Mouse (Mus musculus) splenic B cell, adult 2 months (primary cell): ENCODE results near the gene 1810046K07Rik.

Source experiments
- DNase-seq: peaks from one replicate; pipeline ENCODE4 v3.0.0-alpha.2; 2011; ENCODE audit warnings: low read depth, low spot score
- H3K27me3 ChIP-seq: 2 replicates; pipeline ENCODE4 v1.6.1; 2012; ENCODE audit warnings: mild to moderate bottlenecking, low read length, moderate library complexity, mixed read lengths; ENCODE audit not compliant: control insufficient read depth, poor library complexity, insufficient read depth, severe bottlenecking
- H3K36me3 ChIP-seq: 2 replicates; pipeline ENCODE4 v1.6.1; 2012; ENCODE audit warnings: mild to moderate bottlenecking, low read length, moderate library complexity, mixed read lengths; ENCODE audit not compliant: control insufficient read depth, poor library complexity, insufficient read depth, severe bottlenecking

The 1810046K07Rik gene

GRCm38 (mm10) chr9:51328731-51329130 lies at the start of gene 1810046K07Rik:
Gene 1810046K07Rik, minus strand, starts transcription at chr9:51328917.
- DNase-seq: no peak
- Histone ChIP-seq H3K27me3 (no peaks in the 10 kb centered on the region), H3K36me3 (no peaks in the 10 kb centered on the region)

- no peak for DNase-seq
- no peaks in the 10 kb centered on the region for H3K27me3 ChIP-seq
- no peaks in the 10 kb centered on the region for H3K36me3 ChIP-seq
Observed at GRCm38 (mm10) chr9:51369560-51369959, 40.8 kb upstream of the 1810046K07Rik start.

- no peak for DNase-seq
Observed at GRCm38 (mm10) chr9:51367124-51367523, 38.4 kb upstream of the 1810046K07Rik start.

GRCm38 (mm10) chr9:51364059-51364458 lies 35.3 kb upstream of the 1810046K07Rik start:
- Histone ChIP-seq H3K36me3 (no peaks in the 10 kb centered on the region), H3K27me3 (no peaks in the 10 kb centered on the region)
- DNase-seq: no peak

More at GRCm38 (mm10) chr9:51367124-51367523, 38.4 kb upstream of the 1810046K07Rik start:
- Histone ChIP-seq H3K36me3 (no peaks in the 10 kb centered on the region), H3K27me3 (no peaks in the 10 kb centered on the region)

GRCm38 (mm10) chr9:51353511-51353910 lies 24.8 kb upstream of the 1810046K07Rik start:
- DNase-seq: no peak
- Histone ChIP-seq H3K27me3 (no peaks in the 10 kb centered on the region), H3K36me3 (no peaks in the 10 kb centered on the region)

GRCm38 (mm10) chr9:51352896-51353295 lies 24.2 kb upstream of the 1810046K07Rik start:
- H3K27me3 ChIP-seq: no peaks in the 10 kb centered on the region
- no peaks in the 10 kb centered on the region for H3K36me3 ChIP-seq
- DNase-seq: no peak

- no peak for DNase-seq
- Histone ChIP-seq H3K27me3 (no peaks in the 10 kb centered on the region), H3K36me3 (no peaks in the 10 kb centered on the region)
Observed at GRCm38 (mm10) chr9:51349422-51349821, 20.7 kb upstream of the 1810046K07Rik start.

GRCm38 (mm10) chr9:51345768-51346167 lies 17.1 kb upstream of the 1810046K07Rik start:
- Histone ChIP-seq H3K36me3 (no peaks in the 10 kb centered on the region), H3K27me3 (no peaks in the 10 kb centered on the region)
- no peak for DNase-seq

- DNase-seq: peak; percentile 48
- Histone ChIP-seq H3K27me3 (no peaks in the 10 kb centered on the region), H3K36me3 (no peaks in the 10 kb centered on the region)
Observed at GRCm38 (mm10) chr9:51335294-51336010, 6.7 kb upstream of the 1810046K07Rik start.

GRCm38 (mm10) chr9:51331449-51332238 lies 2.9 kb upstream of the 1810046K07Rik start:
- H3K27me3 ChIP-seq: no peaks in the 10 kb centered on the region
- DNase-seq: no peak

GRCm38 (mm10) chr9:51327555-51327903 lies 1.2 kb downstream of the 1810046K07Rik start:
- no peak for DNase-seq
- Histone ChIP-seq H3K36me3 (no peaks in the 10 kb centered on the region), H3K27me3 (no peaks in the 10 kb centered on the region)

More at GRCm38 (mm10) chr9:51331449-51332238, 2.9 kb upstream of the 1810046K07Rik start:
- H3K36me3 ChIP-seq: no peaks in the 10 kb centered on the region

GRCm38 (mm10) chr9:51326619-51327554 lies 1.8 kb downstream of the 1810046K07Rik start:
- DNase-seq: no peak
- no peaks in the 10 kb centered on the region for H3K36me3 ChIP-seq
- H3K27me3 ChIP-seq: no peaks in the 10 kb centered on the region

GRCm38 (mm10) chr9:51324406-51325065 lies 4.2 kb downstream of the 1810046K07Rik start:
- Histone ChIP-seq H3K27me3 (no peaks in the 10 kb centered on the region), H3K36me3 (no peaks in the 10 kb centered on the region)
- no peak for DNase-seq

GRCm38 (mm10) chr9:51320096-51320495 lies 8.6 kb downstream of the 1810046K07Rik start:
- Histone ChIP-seq H3K27me3 (no peaks in the 10 kb centered on the region), H3K36me3 (no peaks in the 10 kb centered on the region)
- no peak for DNase-seq
